Mouse (Mus musculus) stomach, postnatal 0 days (tissue): Measurements from ENCODE around the gene Cep89.

ENCODE experiments used
- CTCF ChIP-seq: IDR thresholded peaks from 2 replicates; pipeline ENCODE4 v1.5.1; 2016; ENCODE audit warnings: antibody characterized with exemption, low read depth, mild to moderate bottlenecking, moderate library complexity
- EP300 ChIP-seq: optimal IDR thresholded peaks from 2 replicates; pipeline ENCODE3; 2016; ENCODE audit warnings: antibody characterized with exemption

DNA sequence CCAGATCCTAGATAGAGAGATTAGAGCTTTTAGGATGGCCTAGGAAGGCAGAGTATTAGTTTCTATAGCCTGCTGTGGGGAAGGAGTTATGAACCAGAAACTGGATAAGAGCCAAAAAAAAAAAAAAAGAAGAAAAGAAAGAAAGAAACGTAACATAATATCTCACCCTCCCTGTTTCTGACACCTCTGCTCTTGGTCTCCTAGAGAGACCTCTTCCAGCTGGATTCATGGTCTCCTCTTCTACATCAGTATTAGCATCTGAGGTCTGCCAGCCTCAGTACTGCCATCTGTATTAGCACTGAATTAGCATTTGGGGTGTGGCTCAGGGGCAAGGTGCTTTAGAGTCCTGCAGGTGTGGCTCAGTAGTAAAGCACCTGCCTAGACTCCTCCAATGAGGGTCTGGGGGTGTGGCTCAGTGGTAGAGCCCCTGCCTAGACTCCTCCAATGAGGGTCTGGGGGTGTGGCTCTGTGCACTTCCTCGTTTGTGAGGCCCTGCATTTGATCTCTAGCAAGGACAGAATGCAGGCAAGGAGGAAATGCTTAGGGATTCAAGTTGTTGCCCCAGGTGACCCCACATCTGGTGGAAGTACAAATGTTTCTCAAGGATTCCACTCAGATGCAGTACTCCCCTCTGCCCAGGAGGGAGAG, 14.0 kb upstream of the Cep89 start:
- no peak for TF ChIP-seq CTCF
- no peak for TF ChIP-seq EP300
